Mouse (Mus musculus) neural tube, embryonic 15.5 days (tissue): ENCODE results near the gene Slc30a6. TPM values are rescaled to one million over a fixed set of nuclear protein-coding genes. Genes with fewer than 3 reads are reported as not detected.

ENCODE experiments used
- ATAC-seq: fragments of 200-750 bp; cut with Nextera tagmentation; 2 replicates; pipeline ENCODE4 v1.8.0; 2017; ENCODE audit warnings: mild to moderate bottlenecking, moderate TSS enrichment, moderate library complexity; ENCODE audit not compliant: low FRiP score
- H3K27ac ChIP-seq: fragments of 300-500 bp; sonication (generic); replicated peaks from 2 replicates; pipeline ENCODE4 v1.5.1; 2015; ENCODE audit warnings: mild to moderate bottlenecking, inconsistent platforms
- H3K27me3 ChIP-seq: fragments of 300-500 bp; sonication (generic); replicated peaks from 2 replicates; pipeline ENCODE4 v1.6.1; 2015; ENCODE audit warnings: inconsistent platforms
- H3K36me3 ChIP-seq: fragments of 300-500 bp; sonication (generic); 2 replicates; pipeline ENCODE4 v1.6.1; 2015; ENCODE audit warnings: inconsistent platforms
- H3K4me1 ChIP-seq: fragments of 300-500 bp; sonication (generic); 2 replicates; pipeline ENCODE4 v1.6.1; 2015; ENCODE audit warnings: inconsistent platforms
- H3K4me2 ChIP-seq: fragments of 300-500 bp; sonication (generic); 2 replicates; pipeline ENCODE4 v1.6.1; 2015; ENCODE audit warnings: inconsistent platforms, mild to moderate bottlenecking, moderate library complexity
- H3K4me3 ChIP-seq: fragments of 300-500 bp; sonication (generic); replicated peaks from 2 replicates; pipeline ENCODE4 v1.5.1; 2015; ENCODE audit warnings: mild to moderate bottlenecking, inconsistent platforms
- H3K9ac ChIP-seq: fragments of 300-500 bp; sonication (generic); replicated peaks from 2 replicates; pipeline ENCODE4 v1.6.1; 2015; ENCODE audit warnings: mild to moderate bottlenecking, inconsistent platforms
- H3K9me3 ChIP-seq: fragments of 300-500 bp; sonication (generic); replicated peaks from 2 replicates; pipeline ENCODE4 v1.6.1; 2016; ENCODE audit warnings: inconsistent platforms
- WGBS: fragments of 180-500 bp; shearing (Covaris S2); methylation state at CpG from one replicate; pipeline ENCODE4 v1.1.7; 2015; ENCODE audit warnings: mixed read lengths; 5-methylcytosine and 5-hydroxymethylcytosine counted together
- polyA plus RNA-seq: library from polyadenylated mRNA; unstranded; fragments of >200 nt; fragmentation: Nextera tagmentation; extraction: Ambion mirVana; gene quantifications from 2 replicates; pipeline ENCODE4 v1.2.1, GENCODE M21; 2015

The Slc30a6 gene
- 31.4 and 32.6 TPM in 2 replicates for polyA plus RNA-seq

GRCm38 (mm10) chr17:74395383-74396065 lies at the start of gene Slc30a6:
Gene Slc30a6 (plus strand): TSS chr17:74395608.
- ATAC-seq = peak; percentile 100
- Histone ChIP-seq H3K27me3 (no peaks in the 10 kb centered on the region), H3K4me2 (peak within 1 kb of the TSS; percentile 73), H3K4me3 (peak within 1 kb of the TSS; percentile 91), H3K9me3 (no peaks in the 10 kb centered on the region), H3K4me1 (peaks cover 14% of the 10 kb centered on the region), H3K36me3 (no peaks in the 10 kb centered on the region), H3K9ac (peak within 1 kb of the TSS; percentile 97), H3K27ac (peak within 1 kb of the TSS; percentile 94)
- WGBS = under 1% methylated on average over 41 of the region's 41 CpGs

DNA sequence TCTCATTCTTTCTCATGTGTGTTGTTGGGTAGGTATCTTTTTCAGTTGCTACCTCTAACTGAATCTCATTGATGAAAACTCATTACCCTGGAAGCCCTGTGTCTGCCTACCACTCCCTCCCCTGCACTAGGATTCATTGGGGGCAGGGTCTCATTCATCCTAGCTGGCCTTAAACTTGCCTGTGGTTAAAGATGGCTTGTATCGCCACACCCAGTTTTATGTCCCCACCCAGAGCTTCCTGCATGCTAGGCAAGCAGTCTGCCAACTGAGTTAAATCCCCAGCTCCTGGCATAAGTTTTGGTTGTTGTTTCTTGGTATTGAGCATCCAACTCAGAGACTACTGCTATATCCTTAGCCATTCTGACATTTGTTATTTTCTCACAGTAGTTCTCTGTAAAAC lies 31.8 kb upstream of the Slc30a6 start:
- WGBS = 100% methylated on average over 1 of the region's 1 CpGs
- Histone ChIP-seq H3K27me3 (no peaks in the 10 kb centered on the region), H3K9me3 (no peaks in the 10 kb centered on the region), H3K9ac (no peak overlapping the region), H3K27ac (no peak overlapping the region), H3K4me2 (no peak overlapping the region), H3K36me3 (peaks cover 43% of the 10 kb centered on the region), H3K4me3 (no peak overlapping the region), H3K4me1 (no peaks in the 10 kb centered on the region)
- no peak for ATAC-seq

- Histone ChIP-seq H3K4me2 (no peak overlapping the region), H3K36me3 (peaks cover 70% of the 10 kb centered on the region), H3K4me3 (no peak overlapping the region), H3K9me3 (no peaks in the 10 kb centered on the region), H3K27me3 (no peaks in the 10 kb centered on the region), H3K9ac (no peak overlapping the region), H3K4me1 (no peaks in the 10 kb centered on the region), H3K27ac (no peak overlapping the region)
- no peak for ATAC-seq
- 96% methylated on average over 1 of the region's 1 CpGs for WGBS
Observed at GRCm38 (mm10) chr17:74376916-74377315, 18.5 kb upstream of the Slc30a6 start.

- H3K9me3 ChIP-seq = no peaks in the 10 kb centered on the region
- no peaks in the 10 kb centered on the region for H3K27me3 ChIP-seq
- H3K9ac ChIP-seq = no peak overlapping the region
- H3K4me3 ChIP-seq = no peak overlapping the region
- peaks cover 57% of the 10 kb centered on the region for H3K36me3 ChIP-seq
- no peak overlapping the region for H3K4me2 ChIP-seq
- no peak overlapping the region for H3K27ac ChIP-seq
- ATAC-seq = no peak
- H3K4me1 ChIP-seq = no peaks in the 10 kb centered on the region
Observed at GRCm38 (mm10) chr17:74386657-74387056, 8.8 kb upstream of the Slc30a6 start.

- H3K4me2 ChIP-seq = no peak overlapping the region
- no peaks in the 10 kb centered on the region for H3K9me3 ChIP-seq
- peaks cover 2% of the 10 kb centered on the region for H3K4me1 ChIP-seq
- H3K27ac ChIP-seq = no peak overlapping the region
- no peak overlapping the region for H3K9ac ChIP-seq
- WGBS = 81% methylated on average over 3 of the region's 3 CpGs
- no peak for ATAC-seq
- H3K36me3 ChIP-seq = peaks cover 34% of the 10 kb centered on the region
- H3K4me3 ChIP-seq = no peak overlapping the region
- H3K27me3 ChIP-seq = no peaks in the 10 kb centered on the region
Observed at GRCm38 (mm10) chr17:74389847-74390246, 5.6 kb upstream of the Slc30a6 start.

DNA sequence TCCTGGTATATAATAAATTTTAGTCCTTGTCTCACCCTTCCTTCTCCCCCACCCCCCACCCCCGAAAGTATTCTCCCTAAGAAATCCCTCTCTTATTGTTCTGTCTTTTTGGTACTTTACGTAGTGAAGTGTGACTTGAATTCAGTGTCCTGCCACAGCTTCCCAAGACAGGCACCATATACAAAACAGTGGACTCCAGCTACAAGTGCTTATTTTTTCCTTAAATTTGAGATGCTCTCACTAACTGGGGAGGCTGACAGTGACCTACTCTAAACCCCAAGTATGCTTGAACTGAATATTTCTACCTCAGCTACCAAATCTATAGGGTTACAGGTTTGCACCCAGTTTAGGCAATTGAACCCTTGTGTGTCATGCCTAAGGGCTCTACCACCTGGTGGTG lies 1.0 kb upstream of the Slc30a6 start:
- H3K4me3 ChIP-seq = no peak overlapping the region; the same call in 1 of the 2 replicates
- no peak overlapping the region for H3K9ac ChIP-seq
- H3K9me3 ChIP-seq = no peaks in the 10 kb centered on the region
- ATAC-seq = no peak
- H3K27ac ChIP-seq = no peak overlapping the region
- H3K4me1 ChIP-seq = peaks cover 14% of the 10 kb centered on the region
- peak overlapping the region; percentile 73; the same call in 1 of the 2 replicates for H3K4me2 ChIP-seq
- no peaks in the 10 kb centered on the region for H3K27me3 ChIP-seq
- WGBS = 71% methylated on average over 2 of the region's 2 CpGs
- no peaks in the 10 kb centered on the region for H3K36me3 ChIP-seq

- Histone ChIP-seq H3K27me3 (no peaks in the 10 kb centered on the region), H3K9ac (peak overlapping the region; percentile 97), H3K36me3 (no peaks in the 10 kb centered on the region), H3K4me3 (peak overlapping the region; percentile 91), H3K27ac (peak overlapping the region; percentile 56; the same call in 1 of the 2 replicates), H3K4me1 (peaks cover 14% of the 10 kb centered on the region), H3K4me2 (peak overlapping the region; percentile 73), H3K9me3 (no peaks in the 10 kb centered on the region)
- WGBS = 32% methylated on average over 16 of the region's 16 CpGs
- ATAC-seq = peak; percentile 32
Observed at GRCm38 (mm10) chr17:74394855-74395254, 553 bp upstream of the Slc30a6 start.

DNA sequence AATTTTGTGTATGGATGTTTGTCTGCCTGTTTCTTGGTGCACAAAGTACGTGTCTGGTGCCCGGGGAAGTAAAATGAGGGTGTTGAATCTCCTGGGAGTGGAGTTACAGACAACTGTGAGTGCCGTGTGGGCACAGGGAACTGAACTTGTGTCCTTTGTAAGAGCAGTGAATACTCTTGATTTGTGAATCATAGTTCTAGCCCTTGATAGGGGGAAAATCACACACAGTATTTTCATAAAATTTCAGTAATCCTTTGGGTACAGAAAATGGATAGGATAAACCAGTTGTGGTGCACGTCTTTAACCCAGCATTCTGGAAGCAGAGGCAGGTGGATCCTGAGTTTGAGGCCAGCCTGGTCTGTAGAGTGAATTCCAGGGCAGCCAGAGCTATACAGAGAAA lies 1.4 kb downstream of the Slc30a6 start:
- ATAC-seq = no peak
- Histone ChIP-seq H3K36me3 (no peaks in the 10 kb centered on the region), H3K9me3 (no peaks in the 10 kb centered on the region), H3K4me3 (peak overlapping the region; percentile 91; the same call in 1 of the 2 replicates), H3K4me2 (peak overlapping the region; percentile 73), H3K4me1 (peaks cover 14% of the 10 kb centered on the region), H3K9ac (no peak overlapping the region), H3K27me3 (no peaks in the 10 kb centered on the region), H3K27ac (no peak overlapping the region)
- 85% methylated on average over 4 of the region's 4 CpGs for WGBS

GRCm38 (mm10) chr17:74397173-74397572 lies 1.8 kb downstream of the Slc30a6 start:
- 82% methylated on average over 2 of the region's 2 CpGs for WGBS
- H3K27me3 ChIP-seq = no peaks in the 10 kb centered on the region
- no peak overlapping the region for H3K27ac ChIP-seq
- peaks cover 14% of the 10 kb centered on the region for H3K4me1 ChIP-seq
- H3K4me2 ChIP-seq = no peak overlapping the region
- peaks cover 4% of the 10 kb centered on the region for H3K36me3 ChIP-seq
- no peak overlapping the region for H3K9ac ChIP-seq
- no peak overlapping the region for H3K4me3 ChIP-seq
- ATAC-seq = no peak
- H3K9me3 ChIP-seq = no peaks in the 10 kb centered on the region

DNA sequence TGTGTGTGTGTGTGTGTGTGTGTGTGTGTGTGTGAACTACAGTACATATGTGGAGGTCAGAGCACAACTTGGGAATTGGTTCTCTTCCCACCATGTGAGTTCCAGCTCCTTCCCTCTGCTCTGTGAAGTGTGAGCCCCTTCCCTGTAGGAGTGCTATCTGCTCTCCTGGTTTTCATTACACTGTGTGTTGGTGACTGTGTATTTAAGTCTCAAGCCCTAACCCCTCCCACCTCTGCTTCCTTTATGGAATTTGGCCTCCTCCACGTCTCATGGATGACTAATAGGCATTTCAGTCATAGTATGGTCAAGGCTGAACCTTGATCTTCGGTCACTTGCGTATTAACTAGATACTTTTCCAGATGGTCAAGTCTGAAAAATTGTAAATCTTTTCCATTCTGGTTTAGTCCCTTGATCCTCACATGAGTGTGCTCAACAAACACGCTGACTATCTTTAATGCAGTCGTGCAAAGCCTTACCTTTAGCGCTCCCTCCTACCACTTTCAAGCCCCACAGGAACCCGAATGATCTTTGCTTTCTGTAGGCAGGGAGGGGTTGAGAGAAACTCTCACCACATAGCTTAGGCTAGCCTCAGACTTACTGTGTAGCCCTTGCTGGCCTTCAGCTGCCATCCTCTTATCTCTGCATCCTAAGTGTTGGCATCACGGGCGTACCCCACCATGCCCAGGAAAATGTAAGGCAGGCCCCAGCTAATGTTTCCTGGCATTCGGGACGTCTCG lies 7.2 kb downstream of the Slc30a6 start:
- Histone ChIP-seq H3K9me3 (no peaks in the 10 kb centered on the region), H3K27me3 (no peaks in the 10 kb centered on the region), H3K9ac (no peak overlapping the region), H3K36me3 (peaks cover 46% of the 10 kb centered on the region), H3K4me3 (no peak overlapping the region), H3K27ac (no peak overlapping the region), H3K4me1 (no peaks in the 10 kb centered on the region), H3K4me2 (no peak overlapping the region)
- no peak for ATAC-seq
- WGBS = 96% methylated on average over 12 of the region's 12 CpGs

DNA sequence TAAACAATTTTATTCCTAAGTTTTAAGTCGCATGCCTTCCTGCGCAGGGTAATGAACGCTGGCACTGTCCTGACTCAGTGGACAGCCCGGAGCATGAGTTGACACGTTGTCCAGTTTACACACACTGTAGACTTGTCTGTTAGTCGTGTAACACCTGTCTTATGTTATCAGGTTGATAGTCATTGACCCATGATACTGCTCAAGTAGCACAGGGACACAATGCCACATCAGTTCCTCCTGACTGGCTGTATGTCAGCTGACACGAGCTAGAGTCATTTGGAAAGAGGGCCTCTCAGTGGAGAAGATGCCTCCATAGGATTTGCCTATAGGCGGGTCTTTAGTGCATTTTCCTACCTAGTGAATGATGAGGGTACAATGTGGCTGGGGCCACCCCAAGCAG lies 11.1 kb downstream of the Slc30a6 start:
- Histone ChIP-seq H3K4me2 (no peak overlapping the region), H3K9me3 (no peaks in the 10 kb centered on the region), H3K36me3 (peaks cover 68% of the 10 kb centered on the region), H3K4me3 (no peak overlapping the region), H3K27me3 (no peaks in the 10 kb centered on the region), H3K4me1 (no peaks in the 10 kb centered on the region), H3K27ac (no peak overlapping the region), H3K9ac (no peak overlapping the region)
- ATAC-seq = no peak
- 90% methylated on average over 8 of the region's 8 CpGs for WGBS

GRCm38 (mm10) chr17:74409722-74410121 lies 14.3 kb downstream of the Slc30a6 start:
- Histone ChIP-seq H3K36me3 (peaks cover 65% of the 10 kb centered on the region), H3K27me3 (no peaks in the 10 kb centered on the region), H3K9ac (no peak overlapping the region), H3K4me3 (no peak overlapping the region), H3K4me2 (no peak overlapping the region), H3K9me3 (no peaks in the 10 kb centered on the region), H3K4me1 (no peaks in the 10 kb centered on the region), H3K27ac (no peak overlapping the region)
- no peak for ATAC-seq
- WGBS = 71% methylated on average over 4 of the region's 4 CpGs
